Mouse (Mus musculus) kidney, postnatal 4 days (tissue): Measurements from ENCODE around the gene Mertk.

Experiments used
- DNase-seq, 2 experiments: peaks; one replicate each; pipeline ENCODE4 v3.0.0; 2021; ENCODE audit warnings: mixed read lengths in 2 of 2

Gene Mertk

DNA sequence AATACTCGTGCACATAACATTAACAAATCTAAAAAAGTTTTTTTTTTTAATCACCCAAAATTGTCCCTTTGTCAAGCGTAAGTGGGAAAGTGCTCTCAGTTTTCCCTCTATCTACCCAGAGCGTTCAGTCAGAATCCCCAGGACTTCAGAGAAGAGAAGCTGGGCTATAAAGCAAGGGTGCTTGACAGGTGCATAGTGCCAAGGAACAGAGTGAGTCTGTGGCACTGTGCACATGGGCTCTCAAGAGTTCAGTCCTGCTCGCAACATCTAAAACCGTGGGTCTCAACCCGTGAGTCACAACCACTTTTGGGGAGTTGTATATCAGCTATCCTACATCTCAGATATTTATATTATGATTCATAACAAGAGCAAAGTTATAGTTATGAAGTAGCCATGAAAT lies 71.8 kb downstream of the Mertk start:
- no peak for DNase-seq

DNA sequence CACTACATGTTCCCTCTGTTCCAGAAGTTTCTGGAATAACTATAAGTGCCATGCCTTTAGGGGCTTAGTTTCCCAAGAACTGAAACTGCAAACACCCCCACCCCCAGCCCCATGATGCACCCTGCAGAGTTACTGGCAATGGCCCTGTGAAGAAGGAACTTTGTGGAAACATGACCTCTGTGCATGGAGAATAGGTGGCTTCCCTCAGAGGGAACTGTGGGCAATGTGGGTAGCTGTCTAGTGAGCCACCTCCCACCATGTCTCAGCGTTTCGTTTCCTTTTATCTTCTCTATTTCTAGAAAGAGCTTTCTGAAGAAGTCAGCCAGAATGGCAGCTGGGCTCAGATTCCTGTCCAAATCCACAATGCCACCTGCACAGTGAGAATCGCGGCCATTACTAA lies 72.3 kb downstream of the Mertk start:
- DNase-seq = no peak

GRCm38 (mm10) chr2:128771750-128772338 lies 73.1 kb downstream of the Mertk start:
- no peak for DNase-seq

- no peak for DNase-seq
Observed at GRCm38 (mm10) chr2:128782231-128782630, 83.5 kb downstream of the Mertk start.

DNA sequence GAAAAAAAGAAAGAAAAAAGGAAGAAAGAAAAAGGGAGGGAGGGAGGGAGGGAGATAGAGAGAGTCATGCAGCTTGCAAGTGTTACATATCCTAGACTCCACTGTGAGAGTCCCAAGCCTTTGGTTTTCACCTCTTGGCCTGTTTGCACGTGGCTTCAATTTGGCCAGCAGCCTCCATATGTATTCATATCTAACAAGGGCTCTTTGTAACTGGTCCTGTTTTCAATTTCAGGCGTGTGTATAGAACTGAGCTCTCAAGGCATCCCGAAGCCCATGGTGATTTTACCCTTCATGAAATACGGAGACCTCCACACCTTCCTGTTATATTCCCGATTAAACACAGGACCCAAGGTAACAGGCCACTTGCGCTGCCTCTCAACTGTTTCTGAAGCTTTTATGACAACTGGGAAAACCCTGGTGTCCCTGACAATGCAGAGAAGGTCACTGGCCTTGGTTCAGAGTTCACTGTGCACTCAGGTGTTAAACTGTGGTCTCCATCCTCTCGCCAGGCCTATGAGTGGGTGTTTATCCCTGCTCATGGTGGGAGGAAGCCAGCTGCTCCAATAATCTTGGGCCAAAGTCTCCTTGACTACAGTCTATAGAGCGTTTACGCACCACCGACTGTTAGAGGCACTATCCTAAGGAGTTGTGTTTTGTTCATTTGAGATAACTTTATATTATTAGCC lies 85.0 kb downstream of the Mertk start:
- no peak for DNase-seq

DNA sequence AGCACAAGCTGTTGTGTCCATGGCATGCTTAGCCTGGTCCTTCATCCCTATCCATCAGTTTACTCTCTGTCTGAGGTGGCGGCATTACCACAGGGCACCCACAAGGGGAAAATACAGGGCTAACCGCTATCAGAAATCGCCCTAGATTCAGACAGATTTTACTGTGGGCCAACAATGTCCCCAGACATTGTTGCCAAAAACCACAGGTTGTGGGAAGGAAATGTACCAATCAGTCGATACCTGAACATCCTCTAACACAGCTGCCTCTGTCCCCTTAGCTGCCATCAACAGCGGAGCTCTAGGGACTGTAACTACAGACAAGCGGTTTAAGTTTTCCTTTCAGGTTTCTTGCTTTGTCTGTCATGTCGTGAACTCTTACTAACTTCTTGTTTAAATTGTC lies 86.1 kb downstream of the Mertk start:
- no peak for DNase-seq

GRCm38 (mm10) chr2:128786341-128786740 lies 87.6 kb downstream of the Mertk start:
- no peak for DNase-seq

- DNase-seq = no peak
Observed at GRCm38 (mm10) chr2:128786795-128787194, 88.0 kb downstream of the Mertk start.

DNA sequence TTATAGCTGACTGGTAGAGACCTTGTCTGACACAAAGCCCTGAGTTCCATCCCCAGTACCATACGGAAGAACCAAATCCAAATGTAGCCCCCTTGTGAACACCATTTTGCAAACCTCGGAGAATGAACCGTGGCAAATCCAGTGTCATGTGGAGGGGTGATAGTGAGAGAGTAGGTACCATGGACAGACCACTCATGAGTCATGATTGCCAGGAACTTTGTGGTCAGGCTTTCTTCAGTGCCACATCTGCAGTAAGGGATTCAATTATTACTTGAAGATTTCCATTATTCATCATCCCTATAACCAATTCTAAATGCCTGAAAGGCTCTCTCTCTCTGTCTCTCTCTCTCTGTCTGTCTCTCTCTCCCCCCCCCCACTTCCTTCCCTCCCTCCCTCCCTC lies 89.0 kb downstream of the Mertk start:
- DNase-seq = no peak

- DNase-seq = no peak
Observed at GRCm38 (mm10) chr2:128790875-128791614, 92.3 kb downstream of the Mertk start.

- DNase-seq = no peak
Observed at GRCm38 (mm10) chr2:128793958-128794357, 95.2 kb downstream of the Mertk start.

DNA sequence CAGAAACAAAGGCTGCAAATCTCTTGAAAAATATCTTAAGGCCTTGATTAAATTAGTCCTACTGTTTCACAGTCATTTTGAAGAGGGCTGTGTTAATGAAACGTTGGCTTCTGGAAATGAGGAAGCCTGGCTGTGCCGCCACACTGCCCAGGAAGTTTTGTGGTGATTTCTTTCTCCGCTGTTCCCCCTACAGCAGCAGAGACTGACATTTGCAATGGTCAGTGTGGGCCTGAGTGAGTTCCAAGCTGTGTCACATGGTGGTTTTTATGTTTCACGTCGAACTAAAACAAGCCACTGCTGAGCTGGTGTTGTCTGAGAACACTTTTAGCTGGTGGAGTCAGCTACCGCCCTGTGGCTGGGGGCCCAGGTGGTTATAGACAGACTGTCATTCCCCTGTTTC lies 97.7 kb downstream of the Mertk start:
- no peak for DNase-seq

DNA sequence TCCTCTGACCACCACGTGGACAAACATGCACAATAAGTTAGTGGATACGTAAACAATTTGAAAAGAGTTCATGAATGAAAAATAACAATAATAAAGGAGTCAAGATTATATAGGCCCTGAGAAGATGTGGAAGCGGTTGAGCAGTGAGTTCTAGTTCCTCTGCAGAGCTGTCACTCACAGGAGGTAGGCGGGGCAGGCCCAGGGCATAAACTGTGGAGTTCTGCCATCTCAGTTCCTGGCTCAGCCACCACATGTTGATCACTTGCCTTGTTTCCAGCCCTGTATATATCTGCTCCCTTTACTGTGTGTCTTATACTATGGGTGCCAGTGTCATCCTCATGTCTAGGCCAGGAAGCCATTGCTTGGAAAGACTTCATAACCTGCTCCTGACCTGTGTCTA lies 104.7 kb downstream of the Mertk start:
- no peak for DNase-seq

DNA sequence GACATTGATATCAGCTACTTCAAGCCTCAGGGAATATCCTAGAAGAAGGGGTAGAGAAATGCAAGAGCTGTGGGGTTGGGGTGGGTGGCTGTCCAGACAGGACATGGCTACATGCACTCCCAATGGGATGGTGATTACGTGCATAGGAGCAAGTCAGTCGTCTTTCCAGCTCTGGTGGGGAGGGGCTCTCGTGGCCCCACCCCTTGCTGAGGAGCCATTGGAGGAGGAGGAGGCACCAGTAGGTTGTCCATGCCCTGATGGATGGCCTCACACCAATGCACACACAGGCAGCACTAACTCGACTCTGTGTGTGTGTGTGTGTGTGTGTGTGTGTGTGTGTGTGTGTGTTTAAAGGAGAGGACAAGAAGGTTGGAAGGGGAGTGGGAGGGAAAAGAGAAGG lies 106.6 kb downstream of the Mertk start:
- no peak for DNase-seq

DNA sequence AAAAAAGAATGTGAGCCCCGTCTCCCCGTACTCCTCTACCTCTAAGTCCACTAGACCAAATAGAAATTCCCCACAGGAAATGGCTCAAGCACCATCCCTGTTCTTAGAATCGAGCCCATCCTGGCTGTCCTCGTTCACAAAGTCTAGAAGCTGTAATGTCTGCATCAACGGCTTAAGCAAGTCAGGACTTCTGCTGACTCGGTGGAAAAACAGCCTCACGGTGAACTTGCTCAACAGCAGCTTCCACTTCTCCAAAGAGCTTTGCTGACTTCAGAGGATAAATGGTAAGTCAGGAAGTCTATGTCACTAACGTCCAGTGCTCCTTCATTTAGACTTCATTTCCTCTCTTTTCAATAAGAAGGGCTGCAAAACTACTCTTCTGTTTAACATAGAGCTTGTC lies 107.8 kb downstream of the Mertk start:
- DNase-seq = no peak

DNA sequence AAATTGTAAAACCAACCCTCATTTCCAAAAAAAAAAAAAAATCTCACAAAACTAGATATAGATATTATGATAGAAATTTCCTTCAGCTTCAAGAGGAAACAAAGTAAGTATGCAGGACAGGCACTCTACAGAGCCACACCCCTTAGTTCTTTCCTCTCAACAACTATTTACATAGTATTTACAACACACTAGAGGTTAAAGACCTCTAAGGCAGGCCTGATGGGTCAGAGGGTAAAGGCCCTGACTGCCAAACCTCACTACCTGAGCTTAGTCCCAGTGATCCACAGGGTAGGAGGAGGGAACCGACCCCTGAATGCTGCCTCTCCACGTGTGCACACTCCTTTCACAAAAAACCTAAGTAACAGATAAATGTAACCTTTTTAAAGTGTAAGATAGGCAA lies 114.0 kb downstream of the Mertk start:
- no peak for DNase-seq

DNA sequence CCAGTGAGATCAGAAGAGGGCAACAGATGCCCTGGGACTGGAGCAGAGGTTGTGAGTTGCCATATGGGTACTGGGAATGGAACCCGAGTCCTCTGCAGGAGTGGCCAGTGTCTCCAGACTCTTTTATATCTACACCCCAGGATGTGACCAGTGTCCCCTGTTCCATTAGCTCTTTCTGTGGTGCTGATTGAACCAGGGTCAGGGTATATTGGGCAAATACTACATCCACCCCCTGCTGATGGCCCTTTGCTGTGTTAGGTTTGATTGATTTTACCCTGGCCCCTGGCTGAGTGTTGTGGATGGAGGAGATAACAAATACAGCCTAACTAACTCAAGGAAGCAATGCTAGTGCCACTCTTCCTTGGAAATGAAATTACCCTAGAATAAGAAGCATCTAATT lies 117.6 kb downstream of the Mertk start:
- DNase-seq = no peak

- no peak for DNase-seq
Observed at GRCm38 (mm10) chr2:128816916-128817315, 118.2 kb downstream of the Mertk start.

DNA sequence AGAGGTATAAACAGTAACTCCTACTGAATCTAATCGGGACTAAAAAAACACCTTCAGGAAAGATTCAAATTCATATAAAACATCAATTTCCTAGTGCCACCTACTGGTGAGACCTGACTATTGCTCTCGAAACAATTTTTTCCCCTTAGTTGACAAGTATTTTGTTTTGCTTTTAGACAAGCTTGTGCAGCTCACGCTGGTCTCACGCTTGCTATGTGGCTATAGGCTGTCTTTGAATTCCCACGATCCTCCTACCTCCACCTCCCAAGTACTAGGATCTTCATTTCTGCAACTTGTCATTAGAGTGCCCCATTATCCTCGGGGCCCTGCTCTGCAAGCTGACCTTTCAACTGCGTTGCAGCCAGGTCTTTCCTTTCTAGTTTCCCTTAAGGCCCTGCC lies 118.6 kb downstream of the Mertk start:
- DNase-seq = no peak

DNA sequence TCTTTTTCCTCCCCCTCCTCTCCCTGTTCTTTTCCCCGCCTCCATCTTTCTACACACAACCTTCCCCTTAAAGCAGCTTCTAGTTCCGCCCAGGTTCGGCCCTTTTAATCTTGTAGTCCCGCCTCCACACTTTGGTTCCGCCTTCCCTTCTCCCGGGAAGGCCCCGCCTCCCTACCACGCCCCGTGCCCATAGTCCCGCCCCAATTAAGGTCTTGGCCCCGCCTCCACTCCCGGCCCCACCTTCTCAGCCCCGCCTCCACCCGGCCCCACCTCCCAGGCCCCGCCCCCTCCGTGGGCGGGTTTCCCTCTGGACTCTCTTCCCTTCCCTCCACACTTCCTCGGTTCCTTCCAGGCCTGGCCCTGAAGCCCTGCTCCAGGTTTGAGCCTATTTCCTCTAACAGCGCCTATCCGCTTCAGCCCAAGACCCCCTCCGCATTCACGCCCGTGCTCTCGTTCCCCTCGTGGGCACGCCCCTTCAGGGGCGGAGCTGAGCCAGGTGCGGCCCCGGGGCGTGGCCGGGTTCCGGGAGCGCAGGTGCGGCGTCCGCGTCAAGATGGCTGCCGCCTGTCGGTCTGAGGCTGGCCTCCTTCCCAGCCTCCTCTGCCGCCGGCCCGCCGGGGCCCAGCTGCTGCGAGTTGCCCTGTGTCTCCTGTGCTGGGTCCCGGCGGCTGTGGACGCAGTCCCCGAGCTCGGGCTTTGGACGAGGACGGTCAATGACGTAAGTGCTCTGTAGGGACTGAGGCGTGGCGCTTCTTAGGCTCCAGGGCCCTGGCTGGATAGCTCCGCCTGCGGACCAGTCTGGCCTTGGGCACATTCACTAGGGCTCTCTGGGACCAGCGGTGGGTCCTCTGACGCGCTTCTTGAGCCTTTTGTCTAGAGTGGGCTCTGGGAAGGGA lies 119.3 kb downstream of the Mertk start, which contains the start of gene Tmem87b:
Tmem87b (plus strand) TSS at position 333 of the 896 bp plus-strand sequence.
- peak; percentile 98 for DNase-seq

GRCm38 (mm10) chr2:128818956-128819643 lies 120.3 kb downstream of the Mertk start:
- peak in 1 of 2 experiments; percentile 11 for DNase-seq

- DNase-seq = no peak
Observed at GRCm38 (mm10) chr2:128820631-128821030, 121.9 kb downstream of the Mertk start.
